9 mouse cellular contexts compared by ENCODE assay signal in the genomic region with DNA sequence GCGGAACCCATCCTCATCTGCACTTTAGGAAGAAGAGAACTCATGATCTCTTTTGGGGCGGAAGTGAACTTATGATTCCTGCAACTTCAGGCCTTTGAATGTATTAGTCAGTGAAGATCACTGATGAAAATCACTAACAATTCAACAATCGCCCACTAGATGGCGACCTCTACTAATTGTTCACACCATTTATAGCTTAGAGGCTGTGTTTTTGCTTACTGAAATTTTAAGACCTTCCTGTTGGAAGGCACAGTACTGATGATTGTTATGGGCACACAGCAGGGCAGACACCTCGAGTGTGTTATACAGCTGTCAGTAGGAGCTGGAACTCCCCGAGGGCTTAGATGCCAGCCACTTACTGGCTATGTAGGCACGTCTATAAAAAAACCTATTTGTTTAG. TPM values are rescaled to one million over a fixed set of nuclear protein-coding genes. Genes with fewer than 3 reads are reported as not detected.
DNase-seq lines count a peak whose midpoint lies in the region; ATAC-seq and TF ChIP-seq lines count a peak whose summit lies in the region.
"Had no signal": no experiment of that assay in that cellular context is flagged by ENCODE, and none has a peak within 500 bp of the region (broad histone marks: within the 10 kb centered on the region; RNA-seq: fewer than 3 reads in every experiment).

No protein-coding gene starts in this region.

- 21% methylated on average over 7 of the region's 7 CpGs for WGBS in embryonic facial prominence, embryonic 11.5 days
- 8% methylated on average over 7 of the region's 7 CpGs for WGBS in large intestine, adult 2 months
- 16% methylated on average over 7 of the region's 7 CpGs for WGBS in lung, embryonic 14.5 days

- H3K27me3 ChIP-seq in MEL (ENCODE audit: control insufficient read depth in 1 of 2, insufficient read depth in 2 of 2, low read length in 2 of 2): no peaks in the 10 kb centered on the region; a peak in 2 of 4 replicates
- no peaks in the 10 kb centered on the region for H3K27me3 ChIP-seq in embryonic facial prominence, embryonic 11.5 days (ENCODE audit: control insufficient read depth, insufficient read depth, low read length)
- H3K27me3 ChIP-seq in lung, embryonic 14.5 days (ENCODE audit: insufficient read depth, low read length): no peaks in the 10 kb centered on the region
- H3K27me3 ChIP-seq: liver, embryonic 15.5 days had no signal

- H3K9me3 ChIP-seq in MEL (replicated peaks; ENCODE audit: insufficient read depth, low read length): no peaks in the 10 kb centered on the region
- H3K9me3 ChIP-seq in embryonic facial prominence, embryonic 11.5 days (replicated peaks; ENCODE audit: control insufficient read depth, low read length): no peaks in the 10 kb centered on the region
- H3K9me3 ChIP-seq in lung, embryonic 14.5 days (ENCODE audit: low read depth, low read length): no peaks in the 10 kb centered on the region
- H3K9me3 ChIP-seq: liver, embryonic 15.5 days had no signal

- no peaks in the 10 kb centered on the region for H3K4me1 ChIP-seq in MEL (ENCODE audit: control insufficient read depth in 1 of 2, insufficient read depth in 2 of 2, low read length in 2 of 2)
- H3K4me1 ChIP-seq in embryonic facial prominence, embryonic 11.5 days (ENCODE audit: control insufficient read depth, insufficient read depth, low read length): no peaks in the 10 kb centered on the region
- no peaks in the 10 kb centered on the region for H3K4me1 ChIP-seq in lung, embryonic 14.5 days (ENCODE audit: insufficient read depth)
- H3K4me1 ChIP-seq: liver, embryonic 15.5 days had no signal

- no peak overlapping the region for H3K9ac ChIP-seq in MEL (ENCODE audit: control insufficient read depth, low read depth, low read length, poor library complexity, severe bottlenecking)
- no peak overlapping the region for H3K9ac ChIP-seq in embryonic facial prominence, embryonic 11.5 days (replicated peaks; ENCODE audit: low read length)
- H3K9ac ChIP-seq in lung, embryonic 14.5 days: no peak overlapping the region
- H3K9ac ChIP-seq: liver, embryonic 15.5 days had no signal

- TF ChIP-seq RAD21 in MEL (IDR thresholded peaks at IDR 0.05; ENCODE audit: low read depth, low read length): peak; percentile 83

- H3K4me2 ChIP-seq in embryonic facial prominence, embryonic 11.5 days (ENCODE audit: low read depth, low read length): no peak overlapping the region
- H3K4me2 ChIP-seq in lung, embryonic 14.5 days: no peak overlapping the region
- H3K4me2 ChIP-seq: liver, embryonic 15.5 days had no signal

- H3K27ac ChIP-seq in MEL (ENCODE audit: control insufficient read depth, low read depth, low read length): no peak overlapping the region
- H3K27ac ChIP-seq in embryonic facial prominence, embryonic 11.5 days (replicated peaks; ENCODE audit: low read depth, low read length): no peak overlapping the region
- H3K27ac ChIP-seq in lung, embryonic 14.5 days (ENCODE audit: low read depth): no peak overlapping the region
- H3K27ac ChIP-seq: liver, embryonic 15.5 days had no signal

- H3K79me2 ChIP-seq in MEL (ENCODE audit: control insufficient read depth, insufficient read depth, low read length, poor library complexity): no peaks in the 10 kb centered on the region

- no peaks in the 10 kb centered on the region for H3K36me3 ChIP-seq in MEL (ENCODE audit: control insufficient read depth in 1 of 2, insufficient read depth in 2 of 2, low read length in 2 of 2)
- no peaks in the 10 kb centered on the region for H3K36me3 ChIP-seq in embryonic facial prominence, embryonic 11.5 days (replicated peaks; ENCODE audit: control insufficient read depth, insufficient read depth, low read depth, low read length)
- H3K36me3 ChIP-seq in lung, embryonic 14.5 days (ENCODE audit: insufficient read depth): no peaks in the 10 kb centered on the region
- H3K36me3 ChIP-seq: liver, embryonic 15.5 days had no signal

- peak; percentile 80 for DNase-seq in MEL (ENCODE audit: low read depth, low spot score)
- DNase-seq in adrenal gland, postnatal 25 days: peak; percentile 10
- peak; percentile 85 for DNase-seq in embryonic facial prominence, embryonic 11.5 days (ENCODE audit: low spot score)
- peak; percentile 76 for DNase-seq in heart, postnatal 4 days
- DNase-seq in large intestine, adult 2 months (ENCODE audit: low read depth, low spot score): peak; percentile 18
- DNase-seq in lung, embryonic 14.5 days: peak; percentile 93
- peak; percentile 31 for DNase-seq in yolk sac, embryonic 10.5 days (ENCODE audit: low spot score)

- ATAC-seq in embryonic facial prominence, embryonic 11.5 days (replicated peaks; ENCODE audit: insufficient number of reproducible peaks, low FRiP score, low TSS enrichment, low read depth): no peak
- ATAC-seq in lung, embryonic 14.5 days (ENCODE audit: insufficient read depth): peak; percentile 79
- ATAC-seq in neutrophil, adult 5-6 weeks (ENCODE audit: extremely low read depth, insufficient number of reproducible peaks, low FRiP score, poor library complexity, severe bottlenecking): 0 out of 2 replicates have a peak, but pooled peaks have one; percentile 33

- H3K4me3 ChIP-seq in MEL (ENCODE audit: control insufficient read depth in 1 of 2, insufficient read depth in 1 of 2, low read depth in 2 of 2, low read length in 2 of 2): no peak overlapping the region
- no peak overlapping the region for H3K4me3 ChIP-seq in embryonic facial prominence, embryonic 11.5 days (ENCODE audit: low read depth, low read length)
- H3K4me3 ChIP-seq in lung, embryonic 14.5 days (ENCODE audit: low read depth, low read length): no peak overlapping the region
- H3K4me3 ChIP-seq: liver, embryonic 15.5 days had no signal

- TF ChIP-seq CTCF in MEL (IDR thresholded peaks at IDR 0.05 in 2 of 3, conservative IDR thresholded peaks at IDR 0.05 in 1 of 3; ENCODE audit: control insufficient read depth in 1 of 3, insufficient read depth in 1 of 3, low read depth in 2 of 3, low read length in 3 of 3, poor library complexity in 1 of 3, severe bottlenecking in 1 of 3): peak in 2 of 3 experiments; percentile 58 to 78; a peak in 4 of 6 replicates
- TF ChIP-seq CTCF in lung, embryonic 14.5 days (IDR thresholded peaks at IDR 0.05; ENCODE audit: low read depth): peak; percentile 78

- TF ChIP-seq EP300 in MEL (IDR thresholded peaks at IDR 0.05; ENCODE audit: low read depth in 1 of 2, low read length in 2 of 2): no peak

- no peak for TF ChIP-seq POLR2A in MEL (IDR thresholded peaks at IDR 0.05; ENCODE audit: control insufficient read depth in 1 of 2, insufficient read depth in 1 of 2, low read depth in 1 of 2, low read length in 2 of 2, poor library complexity in 1 of 2)

TF ChIP-seq in MEL, 35 proteins besides CTCF, POLR2A, EP300 and RAD21:
- TF ChIP-seq SMC3 (IDR thresholded peaks at IDR 0.05; ENCODE audit: low read depth, low read length): peak; percentile 80
- peak; percentile 77 for TF ChIP-seq ZC3H11A (IDR thresholded peaks at IDR 0.05; ENCODE audit: low read depth, low read length)
- no peak for TF ChIP-seq HCFC1 (IDR thresholded peaks at IDR 0.05; ENCODE audit: low read depth, low read length)

RNA-seq across cellular contexts. Expression of gene Myct1, which starts 6.5 kb away (rescaled TPM):
- 0.07 TPM in 1 of 2 replicates, not detected in the other for total RNA-seq in MEL (2012; rRNA removed)
- under 1 TPM in 1 of 2 experiments, not detected in 1; 0.24 TPM for polyA plus RNA-seq in MEL (2012; ENCODE audit: insufficient read depth in 1 of 2, insufficient read length in 2 of 2, low read depth in 1 of 2, low replicate concordance in 2 of 2, missing spikeins in 1 of 2)
- 5.1 and 6.6 TPM in 2 replicates for total RNA-seq in adrenal gland, postnatal 25 days (2021)
- polyA plus RNA-seq in embryonic facial prominence, embryonic 11.5 days (2014; fragmentation: Nextera tagmentation; extraction: Ambion mirVana): 4.7 and 4.9 TPM in 2 replicates
- total RNA-seq in heart, postnatal 4 days (2021): 10 to 100 TPM; 14.8 to 15.3 TPM
- polyA plus RNA-seq in large intestine, adult 2 months (2012; rRNA removed): 0.76 and 0.97 TPM in 2 replicates
- polyA plus RNA-seq in lung, embryonic 14.5 days (2014; fragmentation: Nextera tagmentation; extraction: Ambion mirVana): 7.8 and 8.9 TPM in 2 replicates
- 0.74 and 0.81 TPM in 2 replicates for total RNA-seq in neutrophil, adult 5-6 weeks (2017)

RNA-seq across cellular contexts. Expression of gene Vip, which starts 38.9 kb away (rescaled TPM):
- total RNA-seq in MEL (2012; rRNA removed): not detected in 2 replicates
- polyA plus RNA-seq in MEL (2012; ENCODE audit: insufficient read depth in 1 of 2, insufficient read length in 2 of 2, low read depth in 1 of 2, low replicate concordance in 2 of 2, missing spikeins in 1 of 2): not detected
- total RNA-seq in adrenal gland, postnatal 25 days (2021): 0.27 TPM in 1 of 2 replicates, not detected in the other
- not detected in 2 replicates for polyA plus RNA-seq in embryonic facial prominence, embryonic 11.5 days (2014; fragmentation: Nextera tagmentation; extraction: Ambion mirVana)
- under 1 TPM; 0.14 to 0.25 TPM for total RNA-seq in heart, postnatal 4 days (2021)
- polyA plus RNA-seq in large intestine, adult 2 months (2012; rRNA removed): 27.5 and 41.0 TPM in 2 replicates
- 0.16 TPM in 1 of 2 replicates, not detected in the other for polyA plus RNA-seq in lung, embryonic 14.5 days (2014; fragmentation: Nextera tagmentation; extraction: Ambion mirVana)
- not detected in 2 replicates for total RNA-seq in neutrophil, adult 5-6 weeks (2017)

RNA-seq across cellular contexts. Expression of gene Syne1, which starts 48.8 kb away (rescaled TPM):
- 5.3 and 6.6 TPM in 2 replicates for total RNA-seq in MEL (2012; rRNA removed)
- polyA plus RNA-seq in MEL (2012; ENCODE audit: insufficient read depth in 1 of 2, insufficient read length in 2 of 2, low read depth in 1 of 2, low replicate concordance in 2 of 2, missing spikeins in 1 of 2): 1 to 10 TPM in 1 of 2 experiments, not detected in 1; 6.8 TPM
- total RNA-seq in adrenal gland, postnatal 25 days (2021): 17.1 and 21.7 TPM in 2 replicates
- polyA plus RNA-seq in embryonic facial prominence, embryonic 11.5 days (2014; fragmentation: Nextera tagmentation; extraction: Ambion mirVana): 3.1 and 3.6 TPM in 2 replicates
- 10 to 100 TPM; 84.4 to 84.6 TPM for total RNA-seq in heart, postnatal 4 days (2021)
- polyA plus RNA-seq in large intestine, adult 2 months (2012; rRNA removed): 4.3 and 8.9 TPM in 2 replicates
- 7.9 and 9.0 TPM in 2 replicates for polyA plus RNA-seq in lung, embryonic 14.5 days (2014; fragmentation: Nextera tagmentation; extraction: Ambion mirVana)
- 68.5 and 71.5 TPM in 2 replicates for total RNA-seq in neutrophil, adult 5-6 weeks (2017)

Comparison
In these comparisons a context has a peak if more than half of its experiments do, and no peak if none do; other contexts are left out.
1. DNase-seq: peak in every context shown above with its lines; median percentile 93 in lung, embryonic 14.5 days; 85 in embryonic facial prominence, embryonic 11.5 days; 80 in MEL; 76 in heart, postnatal 4 days; 31 in yolk sac, embryonic 10.5 days; 18 in large intestine, adult 2 months; 10 in adrenal gland, postnatal 25 days.